Mouse (Mus musculus): ENCODE measurements around the gene Depp1. TPM values are rescaled to one million over a fixed set of nuclear protein-coding genes. Genes with fewer than 3 reads are reported as not detected.

The Depp1 gene
- polyA plus RNA-seq, 1 experiment = not detected

DNA sequence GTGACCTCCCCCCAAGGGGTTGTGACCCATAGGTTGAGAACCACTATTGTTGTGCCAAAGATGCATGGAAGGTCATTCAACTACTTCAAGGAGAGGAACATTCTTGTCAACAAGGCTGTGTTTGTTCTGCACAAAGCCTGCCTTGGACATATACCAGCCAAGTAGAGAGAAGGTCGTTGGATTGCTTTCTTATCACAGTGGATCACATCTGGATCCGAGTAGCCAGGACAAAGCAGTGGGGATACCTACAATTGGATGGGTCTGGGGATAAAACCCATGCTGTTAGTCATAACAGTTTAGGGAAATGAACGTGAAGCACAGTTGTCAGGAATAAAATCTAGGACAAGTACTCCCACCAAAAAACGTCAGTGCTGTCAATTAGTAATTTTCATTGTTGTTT, 6.5 kb upstream of the Depp1 start:
- H3K27ac ChIP-seq (ENCODE audit: insufficient read depth, low read length) = no peak overlapping the region
- H3K27me3 ChIP-seq (ENCODE audit: control insufficient read depth, insufficient read depth, low read length, poor library complexity, severe bottlenecking) = no peaks in the 10 kb centered on the region
- H3K9ac ChIP-seq (ENCODE audit: low read depth, poor library complexity, severe bottlenecking) = no peak overlapping the region
- no peaks in the 10 kb centered on the region for H3K9me3 ChIP-seq (replicated peaks; ENCODE audit: control insufficient read depth, insufficient read depth, low read length, poor library complexity, severe bottlenecking)
- no peak overlapping the region for H3K4me3 ChIP-seq (ENCODE audit: low read depth, low read length)
- no peaks in the 10 kb centered on the region for H3K36me3 ChIP-seq (ENCODE audit: control insufficient read depth, insufficient read depth, low read length, poor library complexity, severe bottlenecking)
- no peak for TF ChIP-seq CTCF (IDR thresholded peaks at IDR 0.05; ENCODE audit: low read depth, low read length)
- no peak for TF ChIP-seq POLR2A (IDR thresholded peaks at IDR 0.05; ENCODE audit: insufficient read depth, low read length)
- TF ChIP-seq EP300 (IDR thresholded peaks at IDR 0.05; ENCODE audit: insufficient read depth, low read depth, low read length) = no peak
- H3K4me1 ChIP-seq (ENCODE audit: control insufficient read depth, insufficient read depth, low read length) = no peaks in the 10 kb centered on the region

DNA sequence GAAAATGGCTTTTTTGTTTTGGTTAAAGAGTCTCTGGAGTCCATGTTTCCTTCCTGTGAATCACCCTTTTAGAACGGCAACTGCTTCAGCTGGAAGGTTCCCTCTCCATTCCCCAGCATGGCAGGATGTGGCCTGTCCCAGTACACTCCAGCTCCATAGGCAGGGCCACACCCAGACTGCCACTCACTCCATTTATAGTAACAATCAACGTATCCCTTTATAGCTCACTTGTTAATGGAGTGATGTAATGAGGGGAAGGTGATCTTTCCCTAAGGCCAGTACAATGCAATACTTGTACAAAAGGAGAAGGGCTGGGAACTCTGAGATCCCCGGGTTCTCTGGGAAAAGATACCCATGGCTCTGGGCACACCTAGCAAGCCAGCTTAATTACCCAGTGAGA, 6.1 kb upstream of the Depp1 start:
- Histone ChIP-seq H3K9ac (ENCODE audit: low read depth, poor library complexity, severe bottlenecking) (no peak overlapping the region), H3K4me1 (ENCODE audit: control insufficient read depth, insufficient read depth, low read length) (no peaks in the 10 kb centered on the region), H3K36me3 (ENCODE audit: control insufficient read depth, insufficient read depth, low read length, poor library complexity, severe bottlenecking) (no peaks in the 10 kb centered on the region), H3K27ac (ENCODE audit: insufficient read depth, low read length) (no peak overlapping the region), H3K9me3 (replicated peaks; ENCODE audit: control insufficient read depth, insufficient read depth, low read length, poor library complexity, severe bottlenecking) (no peaks in the 10 kb centered on the region), H3K4me3 (ENCODE audit: low read depth, low read length) (no peak overlapping the region), H3K27me3 (ENCODE audit: control insufficient read depth, insufficient read depth, low read length, poor library complexity, severe bottlenecking) (no peaks in the 10 kb centered on the region)
- no peak for TF ChIP-seq CTCF (IDR thresholded peaks at IDR 0.05; ENCODE audit: low read depth, low read length)
- no peak for TF ChIP-seq EP300 (IDR thresholded peaks at IDR 0.05; ENCODE audit: insufficient read depth, low read depth, low read length)
- TF ChIP-seq POLR2A (IDR thresholded peaks at IDR 0.05; ENCODE audit: insufficient read depth, low read length) = no peak

- no peaks in the 10 kb centered on the region for H3K36me3 ChIP-seq (ENCODE audit: control insufficient read depth, insufficient read depth, low read length, poor library complexity, severe bottlenecking)
- no peak overlapping the region for H3K9ac ChIP-seq (ENCODE audit: low read depth, poor library complexity, severe bottlenecking)
- no peak overlapping the region for H3K4me3 ChIP-seq (ENCODE audit: low read depth, low read length)
- no peaks in the 10 kb centered on the region for H3K9me3 ChIP-seq (replicated peaks; ENCODE audit: control insufficient read depth, insufficient read depth, low read length, poor library complexity, severe bottlenecking)
- no peak overlapping the region for H3K27ac ChIP-seq (ENCODE audit: insufficient read depth, low read length)
- H3K27me3 ChIP-seq (ENCODE audit: control insufficient read depth, insufficient read depth, low read length, poor library complexity, severe bottlenecking) = no peaks in the 10 kb centered on the region
- TF ChIP-seq CTCF (IDR thresholded peaks at IDR 0.05; ENCODE audit: low read depth, low read length) = no peak
- no peak for TF ChIP-seq POLR2A (IDR thresholded peaks at IDR 0.05; ENCODE audit: insufficient read depth, low read length)
- no peaks in the 10 kb centered on the region for H3K4me1 ChIP-seq (ENCODE audit: control insufficient read depth, insufficient read depth, low read length)
Measured at GRCm38 (mm10) chr6:116647763-116648162, 2.6 kb upstream of the Depp1 start.

- Histone ChIP-seq H3K27ac (ENCODE audit: insufficient read depth, low read length) (no peak overlapping the region), H3K9ac (ENCODE audit: low read depth, poor library complexity, severe bottlenecking) (no peak overlapping the region), H3K4me1 (ENCODE audit: control insufficient read depth, insufficient read depth, low read length) (no peaks in the 10 kb centered on the region), H3K9me3 (replicated peaks; ENCODE audit: control insufficient read depth, insufficient read depth, low read length, poor library complexity, severe bottlenecking) (no peaks in the 10 kb centered on the region), H3K27me3 (ENCODE audit: control insufficient read depth, insufficient read depth, low read length, poor library complexity, severe bottlenecking) (no peaks in the 10 kb centered on the region), H3K36me3 (ENCODE audit: control insufficient read depth, insufficient read depth, low read length, poor library complexity, severe bottlenecking) (no peaks in the 10 kb centered on the region), H3K4me3 (ENCODE audit: low read depth, low read length) (no peak overlapping the region)
- TF ChIP-seq POLR2A (IDR thresholded peaks at IDR 0.05; ENCODE audit: insufficient read depth, low read length) = no peak
- TF ChIP-seq EP300 (IDR thresholded peaks at IDR 0.05; ENCODE audit: insufficient read depth, low read depth, low read length) = no peak
- no peak for TF ChIP-seq CTCF (IDR thresholded peaks at IDR 0.05; ENCODE audit: low read depth, low read length)
Measured at GRCm38 (mm10) chr6:116649811-116650210, 598 bp upstream of the Depp1 start.

GRCm38 (mm10) chr6:116651437-116652118, 1.2 kb downstream of the Depp1 start:
- Histone ChIP-seq H3K9ac (ENCODE audit: low read depth, poor library complexity, severe bottlenecking) (no peak overlapping the region), H3K4me3 (ENCODE audit: low read depth, low read length) (no peak overlapping the region)

GRCm38 (mm10) chr6:116653191-116653590, 2.8 kb downstream of the Depp1 start:
- Histone ChIP-seq H3K4me3 (ENCODE audit: low read depth, low read length) (no peak overlapping the region), H3K9ac (ENCODE audit: low read depth, poor library complexity, severe bottlenecking) (no peak overlapping the region), H3K36me3 (ENCODE audit: control insufficient read depth, insufficient read depth, low read length, poor library complexity, severe bottlenecking) (no peaks in the 10 kb centered on the region), H3K27ac (ENCODE audit: insufficient read depth, low read length) (no peak overlapping the region), H3K27me3 (ENCODE audit: control insufficient read depth, insufficient read depth, low read length, poor library complexity, severe bottlenecking) (no peaks in the 10 kb centered on the region), H3K4me1 (ENCODE audit: control insufficient read depth, insufficient read depth, low read length) (no peaks in the 10 kb centered on the region), H3K9me3 (replicated peaks; ENCODE audit: control insufficient read depth, insufficient read depth, low read length, poor library complexity, severe bottlenecking) (no peaks in the 10 kb centered on the region)
- no peak for TF ChIP-seq CTCF (IDR thresholded peaks at IDR 0.05; ENCODE audit: low read depth, low read length)
- no peak for TF ChIP-seq EP300 (IDR thresholded peaks at IDR 0.05; ENCODE audit: insufficient read depth, low read depth, low read length)
- TF ChIP-seq POLR2A (IDR thresholded peaks at IDR 0.05; ENCODE audit: insufficient read depth, low read length) = no peak

More at GRCm38 (mm10) chr6:116651437-116652118, 1.2 kb downstream of the Depp1 start:
- no peak overlapping the region for H3K27ac ChIP-seq (ENCODE audit: insufficient read depth, low read length)
- H3K4me1 ChIP-seq (ENCODE audit: control insufficient read depth, insufficient read depth, low read length) = no peaks in the 10 kb centered on the region
- no peak for TF ChIP-seq CTCF (IDR thresholded peaks at IDR 0.05; ENCODE audit: low read depth, low read length)
- no peak for TF ChIP-seq POLR2A (IDR thresholded peaks at IDR 0.05; ENCODE audit: insufficient read depth, low read length)
- no peak for TF ChIP-seq EP300 (IDR thresholded peaks at IDR 0.05; ENCODE audit: insufficient read depth, low read depth, low read length)
- no peaks in the 10 kb centered on the region for H3K36me3 ChIP-seq (ENCODE audit: control insufficient read depth, insufficient read depth, low read length, poor library complexity, severe bottlenecking)
- H3K9me3 ChIP-seq (replicated peaks; ENCODE audit: control insufficient read depth, insufficient read depth, low read length, poor library complexity, severe bottlenecking) = no peaks in the 10 kb centered on the region
- H3K27me3 ChIP-seq (ENCODE audit: control insufficient read depth, insufficient read depth, low read length, poor library complexity, severe bottlenecking) = no peaks in the 10 kb centered on the region

Measured in ES-Bruce4 (cell line).